Mouse (Mus musculus): ENCODE data around the gene Mbd4.

Mbd4 gene

DNA sequence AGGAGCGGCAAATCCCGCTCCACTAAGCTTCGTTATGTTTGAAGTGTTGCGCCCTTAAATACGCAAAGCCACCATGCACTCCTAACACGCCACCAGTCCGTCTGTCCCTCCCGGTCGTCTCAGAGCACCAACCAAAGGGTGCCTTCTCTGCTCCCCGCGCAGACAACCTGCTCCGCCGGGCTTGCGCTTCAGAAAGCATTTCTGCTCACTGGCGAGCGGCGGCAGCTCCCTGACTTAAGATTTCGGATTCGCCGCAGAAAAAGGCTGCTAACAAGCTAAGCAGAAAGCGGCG, 45.0 kb downstream of the Mbd4 start:
- DNase-seq = no peak

DNA sequence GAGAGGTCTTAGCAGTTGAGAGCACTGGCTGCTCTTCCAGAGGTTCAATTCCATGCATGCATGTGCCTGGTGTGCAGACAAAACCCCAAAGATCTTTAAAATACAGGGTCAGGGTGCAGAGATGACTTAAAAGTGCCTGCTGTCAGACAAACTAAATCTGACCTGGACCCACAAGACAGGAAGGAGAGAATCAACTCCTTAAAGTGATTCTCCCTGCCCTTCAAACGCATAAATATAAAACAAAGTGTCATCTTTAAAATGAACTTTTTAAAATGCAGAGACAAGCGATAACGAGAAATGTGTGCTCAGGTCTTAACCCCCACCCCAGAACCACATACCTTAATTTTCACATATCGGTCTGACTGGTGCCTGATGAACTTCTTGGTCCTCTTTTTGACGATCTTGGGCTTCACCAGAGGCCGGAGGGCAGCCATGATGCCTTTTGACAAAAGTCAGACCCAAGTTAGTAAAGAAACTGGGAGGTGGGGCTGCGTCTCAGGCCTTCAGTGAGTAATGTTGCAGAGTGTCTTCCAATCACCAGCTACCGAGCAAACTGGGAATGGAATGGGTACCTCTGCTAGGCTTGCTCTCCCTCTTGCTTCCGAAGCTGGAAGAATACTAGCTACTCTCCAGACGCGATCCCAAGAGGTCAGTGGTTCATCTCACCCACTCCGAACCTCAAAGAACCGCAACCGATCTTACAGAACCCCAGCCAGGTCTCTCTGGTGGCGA, 45.5 kb downstream of the Mbd4 start:
- no peak for DNase-seq

DNA sequence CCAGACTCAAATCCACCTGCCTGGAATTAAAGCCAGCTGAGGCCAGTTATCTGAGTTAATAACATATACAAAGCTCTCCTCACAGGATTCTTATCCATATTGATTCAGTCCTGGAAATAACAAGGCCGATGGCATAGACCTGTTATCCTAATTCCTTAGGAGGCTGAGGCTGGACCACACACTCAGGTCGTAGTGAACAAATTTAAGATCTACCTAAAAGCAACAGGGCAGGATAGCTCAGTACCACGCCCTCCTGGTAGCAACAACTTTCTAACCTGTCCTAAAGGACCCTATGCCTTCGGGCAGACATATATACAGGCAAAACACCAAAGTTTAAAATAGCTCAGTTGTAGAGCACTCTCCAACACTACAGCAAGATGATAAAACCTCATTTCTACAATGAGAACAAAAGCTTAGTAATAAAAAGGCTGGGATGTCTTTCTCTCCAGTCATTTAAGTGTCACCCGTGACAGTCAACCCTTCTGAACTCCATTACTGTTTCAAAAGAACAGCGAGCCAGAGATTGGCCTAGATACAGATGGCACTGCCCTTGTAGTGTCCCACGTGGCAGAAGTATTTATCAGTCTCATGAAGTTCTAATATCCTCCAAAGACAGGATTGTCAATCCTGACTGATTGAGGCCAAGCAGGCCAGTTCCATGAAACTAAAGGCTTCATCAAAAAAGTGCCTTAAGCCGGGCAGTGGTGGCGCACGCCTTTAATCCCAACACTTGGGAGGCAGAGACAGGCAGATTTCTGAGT, 48.6 kb downstream of the Mbd4 start:
- DNase-seq = no peak

DNA sequence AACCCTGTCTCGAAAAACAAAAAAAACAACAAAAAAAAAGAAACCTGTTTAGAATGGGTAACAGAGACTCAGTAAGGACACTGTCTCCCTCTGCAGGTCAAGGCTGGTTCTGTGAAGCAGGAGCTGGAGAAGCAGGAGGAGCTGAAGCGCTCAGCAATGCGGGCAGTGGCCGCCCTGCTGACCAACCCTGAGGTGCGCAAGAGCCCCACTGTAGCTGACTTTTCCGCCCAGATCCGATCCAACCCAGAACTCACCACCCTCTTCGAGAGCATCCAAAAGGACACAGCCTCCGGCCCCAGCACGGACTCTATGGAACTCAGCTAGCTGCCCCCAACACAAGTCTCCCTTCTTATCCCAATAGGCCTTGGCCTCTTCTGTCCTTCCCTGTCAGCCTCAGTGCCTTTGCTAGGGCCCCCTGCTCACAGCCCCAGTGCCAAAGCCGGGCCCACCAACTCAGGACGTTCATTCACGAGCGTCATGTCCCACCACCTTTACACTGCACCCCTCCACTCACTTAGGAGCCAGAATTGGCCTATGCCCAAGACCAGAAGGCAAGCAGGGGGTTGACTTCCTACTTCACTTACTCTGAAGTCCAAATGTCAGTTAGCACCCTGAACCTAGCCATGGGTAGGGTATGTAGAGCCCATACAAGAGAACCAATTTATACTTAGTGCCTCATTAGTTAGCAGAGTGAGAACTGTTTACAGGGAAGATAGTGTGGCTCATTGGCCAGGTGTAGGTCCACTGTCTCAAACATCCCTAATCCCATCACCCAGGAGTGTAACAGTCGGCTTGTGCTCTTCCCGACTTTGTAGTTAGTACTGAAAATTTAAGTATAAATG, 49.4 kb downstream of the Mbd4 start:
- DNase-seq = peak; percentile 20 to 32

DNA sequence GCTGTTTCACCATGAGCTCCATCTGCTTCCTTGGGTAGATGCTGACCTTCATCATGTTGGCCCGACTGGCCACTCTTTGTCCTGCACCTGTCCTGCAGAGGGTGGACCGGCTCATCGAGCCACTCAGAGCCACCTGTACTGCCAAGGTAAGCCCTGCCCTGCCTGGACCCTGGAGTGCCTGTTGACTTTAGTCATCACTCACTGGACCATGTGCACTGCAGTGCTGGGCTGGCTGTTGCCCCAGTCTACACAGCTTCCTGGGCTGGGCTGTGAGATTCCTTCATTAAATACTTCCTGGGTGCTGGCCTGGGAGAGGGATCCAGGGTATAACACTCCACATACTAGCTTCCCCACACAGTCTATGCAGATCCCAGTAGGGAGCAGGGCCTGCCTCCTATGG, 51.4 kb downstream of the Mbd4 start:
- DNase-seq = no peak

DNA sequence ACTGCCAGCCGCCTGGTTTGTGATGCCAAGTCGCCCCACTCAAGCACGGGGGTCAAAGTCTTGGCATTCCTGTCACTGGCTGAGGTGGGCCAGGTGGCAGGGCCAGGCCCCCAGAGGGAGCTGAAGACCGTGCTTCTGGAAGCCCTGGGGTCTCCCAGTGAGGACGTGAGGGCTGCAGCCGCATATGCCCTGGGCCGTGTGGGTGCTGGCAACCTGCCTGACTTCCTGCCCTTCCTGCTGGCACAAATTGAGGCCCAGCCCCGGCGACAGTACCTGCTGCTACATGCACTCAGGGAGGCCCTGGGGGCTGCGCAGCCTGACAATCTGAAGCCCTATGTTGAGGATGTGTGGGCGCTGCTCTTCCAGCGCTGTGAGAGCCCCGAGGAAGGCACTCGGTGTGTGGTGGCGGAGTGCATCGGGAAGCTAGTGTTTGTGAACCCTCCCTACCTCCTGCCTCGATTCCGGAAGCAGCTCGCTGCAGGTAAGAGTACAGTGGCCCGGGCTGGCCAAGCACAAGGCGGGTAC, 60.4 kb downstream of the Mbd4 start:
- DNase-seq = peak; percentile 21 to 41

DNA sequence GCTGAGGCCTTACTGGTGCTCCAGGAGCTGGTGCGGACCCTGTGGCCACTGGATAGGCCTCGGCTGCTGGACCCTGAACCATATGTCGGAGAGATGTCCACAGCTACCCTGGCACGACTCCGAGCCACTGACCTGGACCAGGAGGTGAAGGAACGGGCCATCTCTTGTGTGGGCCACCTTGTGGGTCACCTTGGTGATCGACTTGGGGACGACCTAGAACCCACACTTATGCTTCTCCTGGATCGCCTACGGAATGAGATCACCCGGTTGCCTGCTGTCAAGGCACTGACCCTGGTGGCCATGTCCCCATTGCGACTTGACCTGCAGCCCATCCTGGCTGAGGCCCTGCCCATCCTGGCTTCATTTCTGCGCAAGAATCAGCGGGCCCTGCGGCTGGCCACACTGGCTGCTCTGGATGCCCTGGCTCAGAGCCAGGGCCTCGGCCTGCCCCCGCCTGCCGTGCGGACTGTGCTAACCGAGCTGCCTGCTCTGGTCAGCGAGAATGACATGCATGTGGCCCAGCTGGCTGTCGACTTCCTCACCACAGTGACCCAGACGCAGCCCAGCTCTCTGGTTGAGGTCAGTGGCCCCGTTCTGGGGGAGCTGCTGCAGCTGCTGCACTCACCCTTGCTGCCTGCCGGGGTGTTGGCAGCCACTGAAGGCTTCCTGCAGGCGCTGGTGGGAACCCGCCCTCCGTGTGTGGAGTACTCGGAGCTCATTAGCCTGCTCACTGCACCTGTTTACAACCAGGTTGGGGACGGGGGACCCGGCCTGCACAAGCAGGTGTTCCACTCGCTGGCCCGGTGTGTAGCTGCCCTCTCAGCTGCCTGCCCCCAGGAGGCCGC, 61.1 kb downstream of the Mbd4 start:
- peak; percentile 29 to 36 for DNase-seq

DNA sequence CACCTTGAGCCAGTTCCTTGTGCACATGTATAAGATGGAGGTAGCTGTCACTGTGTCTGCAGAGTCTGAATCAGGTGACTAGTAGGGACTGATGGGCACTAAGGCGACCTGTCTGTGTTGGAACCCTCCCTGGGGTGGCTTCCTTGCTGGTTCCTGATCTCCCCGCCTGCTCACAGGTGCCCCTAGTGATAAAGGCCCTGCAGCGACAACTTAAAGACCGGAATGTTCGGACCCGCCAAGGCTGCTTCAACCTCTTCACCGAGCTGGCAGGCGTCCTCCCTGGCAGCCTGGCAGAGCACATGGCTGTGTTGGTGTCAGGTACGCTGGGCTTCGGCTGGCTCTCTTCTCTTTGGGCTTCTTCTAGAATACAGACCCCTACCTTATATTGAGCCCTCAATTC, 62.2 kb downstream of the Mbd4 start:
- no peak for DNase-seq

Measured in thymus, adult 18-20 months (tissue).